ENCODE assay signal across 7 mouse cellular contexts in genomic region chr9:101075091-101075581, GRCm38 (mm10). TPM values are rescaled to one million over a fixed set of nuclear protein-coding genes. Genes with fewer than 3 reads are reported as not detected.
DNase-seq lines count a peak whose midpoint lies in the region; ATAC-seq and TF ChIP-seq lines count a peak whose summit lies in the region.

No protein-coding gene starts in this region.

- H3K36me3 ChIP-seq in E14TG2a.4 (ENCODE audit: insufficient read depth, low read length) = peaks cover 45% of the 10 kb centered on the region
- H3K36me3 ChIP-seq in kidney, embryonic 15.5 days = no peaks in the 10 kb centered on the region

- peak overlapping the region; percentile 100 for H3K27ac ChIP-seq in kidney, embryonic 15.5 days

- no peaks in the 10 kb centered on the region for H3K27me3 ChIP-seq in E14TG2a.4 (ENCODE audit: insufficient read depth, low read length)
- H3K27me3 ChIP-seq in kidney, embryonic 15.5 days = no peaks in the 10 kb centered on the region

- H3K9ac ChIP-seq in kidney, embryonic 15.5 days = peak overlapping the region; percentile 97

- no peak for TF ChIP-seq CTCF in E14TG2a.4 (conservative IDR thresholded peaks at IDR 0.05; ENCODE audit: low read length)

- no peaks in the 10 kb centered on the region for H3K9me3 ChIP-seq in E14TG2a.4 (ENCODE audit: low read length)
- no peaks in the 10 kb centered on the region for H3K9me3 ChIP-seq in kidney, embryonic 15.5 days (replicated peaks)

- ATAC-seq in kidney, embryonic 15.5 days (replicated peaks; ENCODE audit: low FRiP score) = no peak

- peak overlapping the region; percentile 77 for H3K4me2 ChIP-seq in kidney, embryonic 15.5 days

- WGBS in kidney, embryonic 15.5 days = under 1% methylated on average over 25 of the region's 25 CpGs

- DNase-seq in adrenal gland, postnatal 14 days = peak; percentile 41
- DNase-seq in heart, adult 9 months (ENCODE audit: low spot score in 2 of 2) = peak; percentile 28 to 34
- DNase-seq in lung, postnatal 25 days (ENCODE audit: low spot score) = peak; percentile 25
- DNase-seq in spleen, adult 18-20 months = peak; percentile 25 to 40
- no peak for DNase-seq in frontal cortex, postnatal 14 days (ENCODE audit: low spot score in 2 of 2)

- H3K4me3 ChIP-seq in E14TG2a.4 (replicated peaks; ENCODE audit: low read length) = peak overlapping the region; percentile 94
- peak overlapping the region; percentile 98 for H3K4me3 ChIP-seq in kidney, embryonic 15.5 days (replicated peaks)

- peaks cover 68% of the 10 kb centered on the region for H3K4me1 ChIP-seq in E14TG2a.4 (replicated peaks; ENCODE audit: low read depth, low read length)
- H3K4me1 ChIP-seq in kidney, embryonic 15.5 days = peaks cover 27% of the 10 kb centered on the region

RNA-seq across cellular contexts. Expression of gene Msl2, which starts 1.2 kb away (rescaled TPM):
- 42.5 and 47.4 TPM in 2 replicates for total RNA-seq in adrenal gland, postnatal 14 days (2021)
- polyA plus RNA-seq in kidney, embryonic 15.5 days (2015; fragmentation: Nextera tagmentation; extraction: Ambion mirVana) = 4.9 and 7.0 TPM in 2 replicates

RNA-seq across cellular contexts. Expression of gene Pccb, which starts 40.4 kb away (rescaled TPM):
- 201 and 211 TPM in 2 replicates for total RNA-seq in adrenal gland, postnatal 14 days (2021)
- polyA plus RNA-seq in kidney, embryonic 15.5 days (2015; fragmentation: Nextera tagmentation; extraction: Ambion mirVana) = 24.5 and 26.4 TPM in 2 replicates

Comparison
In these comparisons a context has a peak if more than half of its experiments do, and no peak if none do; other contexts are left out.
1. DNase-seq: peak in adrenal gland, postnatal 14 days (single experiment), heart, adult 9 months (2 of 2), lung, postnatal 25 days (single experiment) and spleen, adult 18-20 months (2 of 2); none in frontal cortex, postnatal 14 days (0 of 2).